ENCODE assay signal across 21 mouse cellular contexts in the genomic region with DNA sequence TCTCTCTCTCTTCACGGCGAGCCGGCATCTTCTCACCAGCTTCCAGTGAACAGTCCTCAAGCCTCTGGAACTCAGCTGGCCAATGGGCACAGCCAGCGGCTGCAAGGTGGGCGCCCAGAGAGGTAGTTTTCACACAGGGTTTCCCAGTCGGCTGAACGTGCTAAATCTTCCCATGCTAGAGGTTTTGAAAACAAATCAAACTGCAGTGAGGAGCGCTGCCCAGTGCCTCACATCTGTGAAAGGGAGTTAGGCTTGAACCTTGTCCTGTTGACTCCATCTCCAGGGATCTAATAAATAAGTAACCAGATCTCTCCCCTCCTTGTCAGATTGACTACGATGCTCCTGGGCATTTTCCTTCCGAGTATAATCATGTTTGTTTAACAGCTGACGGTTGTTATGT.
DNase-seq lines count a peak whose midpoint lies in the region; ATAC-seq and TF ChIP-seq lines count a peak whose summit lies in the region.
"Had no signal": no experiment of that assay in that cellular context is flagged by ENCODE, and none has a peak within 500 bp of the region (broad histone marks: within the 10 kb centered on the region; RNA-seq: fewer than 3 reads in every experiment).

No protein-coding gene starts in this region.

- ATAC-seq in limb, embryonic 14.5 days (ENCODE audit: low FRiP score, low read depth) = 0 out of 2 replicates have a peak, but pooled peaks have one; percentile 29
- peak; percentile 68 for ATAC-seq in intestine, embryonic 15.5 days
- peak; percentile 71 for ATAC-seq in liver, embryonic 16.5 days (ENCODE audit: low read depth)
- ATAC-seq: forebrain, embryonic 15.5 days; Patski had no signal

- H3K27ac ChIP-seq in limb, embryonic 14.5 days (replicated peaks; ENCODE audit: low read depth, low read length) = no peak overlapping the region
- H3K27ac ChIP-seq in limb, embryonic 10.5 days = no peak overlapping the region
- no peak overlapping the region for H3K27ac ChIP-seq in intestine, embryonic 15.5 days
- H3K27ac ChIP-seq in liver, embryonic 16.5 days (ENCODE audit: low read length) = no peak overlapping the region
- no peak overlapping the region for H3K27ac ChIP-seq in heart, embryonic 10.5 days

- TF ChIP-seq POLR2A in limb, embryonic 14.5 days (IDR thresholded peaks at IDR 0.05; ENCODE audit: borderline replicate concordance, extremely low read depth, insufficient read depth, insufficient read length) = no peak

- WGBS in limb, embryonic 14.5 days = 39% methylated on average over 11 of the region's 11 CpGs
- WGBS in limb, embryonic 10.5 days = 71% methylated on average over 11 of the region's 11 CpGs
- 38% methylated on average over 11 of the region's 11 CpGs for WGBS in intestine, embryonic 15.5 days
- WGBS in liver, embryonic 16.5 days (ENCODE audit: insufficient replicate concordance) = 48% methylated on average over 11 of the region's 11 CpGs
- WGBS in heart, embryonic 10.5 days = 63% methylated on average over 11 of the region's 11 CpGs

- H3K9ac ChIP-seq in limb, embryonic 14.5 days (ENCODE audit: low read depth, low read length, severe bottlenecking) = no peak overlapping the region
- no peak overlapping the region for H3K9ac ChIP-seq in intestine, embryonic 15.5 days
- H3K9ac ChIP-seq in liver, embryonic 16.5 days (ENCODE audit: low read depth, low read length) = no peak overlapping the region
- H3K9ac ChIP-seq: forebrain, embryonic 15.5 days; heart, embryonic 15.5 days; stomach, embryonic 15.5 days had no signal

- no peaks in the 10 kb centered on the region for H3K27me3 ChIP-seq in limb, embryonic 14.5 days (ENCODE audit: control insufficient read depth, insufficient read depth, low read length)
- H3K27me3 ChIP-seq in limb, embryonic 10.5 days (ENCODE audit: low read depth, poor library complexity, severe bottlenecking) = no peaks in the 10 kb centered on the region
- H3K27me3 ChIP-seq in intestine, embryonic 15.5 days (replicated peaks) = no peaks in the 10 kb centered on the region
- no peaks in the 10 kb centered on the region for H3K27me3 ChIP-seq in liver, embryonic 16.5 days (ENCODE audit: control insufficient read depth, insufficient read depth, low read depth, low read length)
- peaks cover 28% of the 10 kb centered on the region; the same call in 1 of the 2 replicates for H3K27me3 ChIP-seq in heart, embryonic 10.5 days (ENCODE audit: insufficient read depth, poor library complexity, severe bottlenecking)
- H3K27me3 ChIP-seq: forebrain, embryonic 15.5 days; heart, embryonic 15.5 days; hindbrain, embryonic 13.5 days; megakaryocyte, embryonic 14.5 days; Patski; stomach, embryonic 15.5 days had no signal

- H3K4me1 ChIP-seq in limb, embryonic 14.5 days (ENCODE audit: control insufficient read depth, insufficient read depth, low read length) = peaks cover 7% of the 10 kb centered on the region
- H3K4me1 ChIP-seq in limb, embryonic 10.5 days = peaks cover 42% of the 10 kb centered on the region
- H3K4me1 ChIP-seq in intestine, embryonic 15.5 days (replicated peaks) = peaks cover 28% of the 10 kb centered on the region
- peaks cover 7% of the 10 kb centered on the region for H3K4me1 ChIP-seq in liver, embryonic 16.5 days (ENCODE audit: control insufficient read depth, low read depth, low read length)
- peaks cover 46% of the 10 kb centered on the region for H3K4me1 ChIP-seq in heart, embryonic 10.5 days
- H3K4me1 ChIP-seq: megakaryocyte, embryonic 14.5 days had no signal

- DNase-seq in limb, embryonic 14.5 days (ENCODE audit: low spot score) = peak; percentile 21
- DNase-seq in limb, embryonic 10.5 days (ENCODE audit: low spot score) = no peak
- DNase-seq in kidney, adult 9 months = peak; percentile 79
- no peak for DNase-seq in heart, embryonic 10.5 days (ENCODE audit: low spot score)
- DNase-seq in heart, postnatal 4 days = no peak
- DNase-seq in adrenal gland, postnatal 14 days = no peak
- DNase-seq: B cell, adult 2 months; cerebellum, adult 11-12 months; cerebellum, postnatal 36 days; layer of hippocampus, postnatal 36 days; left cerebral cortex, postnatal 4 days; spleen, adult 18-20 months; thymus, postnatal 36 days had no signal

- H3K9me3 ChIP-seq in limb, embryonic 14.5 days (ENCODE audit: control insufficient read depth, low read length) = no peaks in the 10 kb centered on the region
- H3K9me3 ChIP-seq in limb, embryonic 10.5 days (replicated peaks) = no peaks in the 10 kb centered on the region
- no peaks in the 10 kb centered on the region for H3K9me3 ChIP-seq in intestine, embryonic 15.5 days
- H3K9me3 ChIP-seq in liver, embryonic 16.5 days (replicated peaks; ENCODE audit: control insufficient read depth, low read length) = no peaks in the 10 kb centered on the region
- no peaks in the 10 kb centered on the region for H3K9me3 ChIP-seq in heart, embryonic 10.5 days
- H3K9me3 ChIP-seq: forebrain, embryonic 15.5 days; heart, embryonic 15.5 days; hindbrain, embryonic 13.5 days; megakaryocyte, embryonic 14.5 days; stomach, embryonic 15.5 days had no signal

- H3K4me3 ChIP-seq in limb, embryonic 14.5 days (replicated peaks; ENCODE audit: low read length) = no peak overlapping the region
- no peak overlapping the region for H3K4me3 ChIP-seq in limb, embryonic 10.5 days
- no peak overlapping the region for H3K4me3 ChIP-seq in intestine, embryonic 15.5 days (replicated peaks)
- no peak overlapping the region for H3K4me3 ChIP-seq in liver, embryonic 16.5 days (ENCODE audit: low read depth, low read length)
- no peak overlapping the region for H3K4me3 ChIP-seq in heart, embryonic 10.5 days
- H3K4me3 ChIP-seq: forebrain, embryonic 15.5 days; heart, embryonic 15.5 days; hindbrain, embryonic 13.5 days; megakaryocyte, embryonic 14.5 days; stomach, embryonic 15.5 days had no signal

- H3K4me2 ChIP-seq in limb, embryonic 14.5 days (replicated peaks; ENCODE audit: low read depth, low read length, severe bottlenecking) = no peak overlapping the region
- no peak overlapping the region for H3K4me2 ChIP-seq in intestine, embryonic 15.5 days (replicated peaks)
- H3K4me2 ChIP-seq in liver, embryonic 16.5 days (ENCODE audit: low read depth, low read length) = peak overlapping the region; percentile 18
- H3K4me2 ChIP-seq: forebrain, embryonic 15.5 days; heart, embryonic 15.5 days; hindbrain, embryonic 13.5 days had no signal

- no peaks in the 10 kb centered on the region for H3K36me3 ChIP-seq in limb, embryonic 14.5 days (ENCODE audit: control insufficient read depth, insufficient read depth, low read length)
- H3K36me3 ChIP-seq in limb, embryonic 10.5 days = no peaks in the 10 kb centered on the region
- no peaks in the 10 kb centered on the region for H3K36me3 ChIP-seq in intestine, embryonic 15.5 days
- no peaks in the 10 kb centered on the region for H3K36me3 ChIP-seq in liver, embryonic 16.5 days (ENCODE audit: control insufficient read depth, insufficient read depth)
- H3K36me3 ChIP-seq in heart, embryonic 10.5 days = no peaks in the 10 kb centered on the region
- H3K36me3 ChIP-seq: forebrain, embryonic 15.5 days; heart, embryonic 15.5 days; hindbrain, embryonic 13.5 days; stomach, embryonic 15.5 days had no signal

Comparison
In these comparisons a context has a peak if more than half of its experiments do, and no peak if none do; other contexts are left out.
1. DNase-seq: peak in limb, embryonic 14.5 days (single experiment) and kidney, adult 9 months (single experiment); none in limb, embryonic 10.5 days (single experiment), heart, embryonic 10.5 days (single experiment), heart, postnatal 4 days (single experiment) and adrenal gland, postnatal 14 days (single experiment).
2. Peak in every context shown above with its lines, with median percentiles within 50 percentile points of each other: ATAC-seq.